In the genomic region with DNA sequence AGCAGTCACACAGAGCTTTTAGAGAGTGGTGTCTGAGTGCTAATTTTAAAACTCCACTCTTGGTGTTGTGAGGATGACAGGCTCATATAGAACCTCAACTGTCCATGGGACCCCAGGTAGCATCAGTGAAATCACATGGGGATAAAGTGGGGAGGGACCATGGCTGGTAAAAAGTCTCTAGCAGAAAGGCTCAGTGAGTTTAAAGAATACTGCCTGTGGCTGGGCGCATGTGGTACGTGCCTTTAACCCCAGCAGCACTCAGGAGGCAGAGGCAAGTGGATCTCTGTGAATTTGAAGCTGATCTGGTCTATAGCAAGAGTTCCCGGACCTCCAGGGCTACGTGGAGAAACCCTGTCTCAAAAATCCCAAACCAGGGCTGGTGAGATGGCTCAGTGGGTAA, we compare ENCODE assay signal across 25 mouse cellular contexts. TPM values are rescaled to one million over a fixed set of nuclear protein-coding genes. Genes with fewer than 3 reads are reported as not detected.
"Had no signal": no experiment of that assay in that cellular context is flagged by ENCODE, and none has a peak within 500 bp of the region (broad histone marks: within the 10 kb centered on the region; RNA-seq: fewer than 3 reads in every experiment).

No protein-coding gene starts in this region.

- H3K4me3 ChIP-seq: liver, embryonic 15.5 days; lung, embryonic 15.5 days; megakaryocyte, embryonic 14.5 days; midbrain, embryonic 13.5 days; midbrain, embryonic 15.5 days had no signal

- H3K9ac ChIP-seq: liver, embryonic 15.5 days; liver, postnatal 0 days; lung, embryonic 15.5 days; midbrain, embryonic 13.5 days; midbrain, embryonic 15.5 days had no signal

- H3K4me1 ChIP-seq: lung, embryonic 15.5 days; midbrain, embryonic 13.5 days; midbrain, embryonic 15.5 days had no signal

- ATAC-seq: liver, postnatal 0 days; lung, postnatal 0 days; midbrain, embryonic 13.5 days; midbrain, embryonic 15.5 days had no signal

- H3K36me3 ChIP-seq: liver, embryonic 15.5 days; lung, embryonic 15.5 days; midbrain, embryonic 13.5 days; midbrain, embryonic 15.5 days had no signal

- DNase-seq: liver, postnatal 0 days; lung, adult 2 months; lung, postnatal 14 days; lung, postnatal 36 days; retina, postnatal 1 day; right cerebral cortex, adult 18-20 months; right cerebral cortex, postnatal 25 days; right cerebral cortex, postnatal 4 days; spleen, adult 18-20 months; thymus, adult 18-20 months; thymus, postnatal 14 days; thymus, postnatal 36 days had no signal

- H3K9me3 ChIP-seq: liver, embryonic 15.5 days; lung, embryonic 15.5 days; megakaryocyte, embryonic 14.5 days; midbrain, embryonic 13.5 days; midbrain, embryonic 15.5 days had no signal

- H3K27me3 ChIP-seq: liver, embryonic 15.5 days; lung, embryonic 15.5 days; midbrain, embryonic 13.5 days; midbrain, embryonic 15.5 days had no signal

- H3K4me2 ChIP-seq: liver, embryonic 15.5 days; lung, embryonic 15.5 days; midbrain, embryonic 11.5 days; midbrain, embryonic 13.5 days; midbrain, embryonic 15.5 days had no signal

- H3K27ac ChIP-seq: liver, embryonic 15.5 days; lung, embryonic 15.5 days; macrophage; midbrain, embryonic 13.5 days; midbrain, embryonic 15.5 days had no signal

RNA-seq across cellular contexts. Expression of a gene that starts 6.8 kb away (rescaled TPM):
- polyA plus RNA-seq: midbrain, embryonic 11.5 days; midbrain, embryonic 13.5 days; midbrain, embryonic 15.5 days; neural tube, embryonic 11.5 days; neural tube, embryonic 14.5 days had no signal

RNA-seq across cellular contexts. Expression of a gene that starts 13.9 kb away (rescaled TPM):
- polyA plus RNA-seq: liver, embryonic 15.5 days; liver, postnatal 0 days; lung, postnatal 0 days; macrophage; midbrain, embryonic 11.5 days; midbrain, embryonic 13.5 days; midbrain, embryonic 15.5 days; midbrain, postnatal 0 days; neural tube, embryonic 11.5 days; neural tube, embryonic 14.5 days; stomach, embryonic 14.5 days; stomach, embryonic 16.5 days had no signal
